Mouse (Mus musculus): ENCODE measurements around the gene Bco1.

The Bco1 gene

DNA sequence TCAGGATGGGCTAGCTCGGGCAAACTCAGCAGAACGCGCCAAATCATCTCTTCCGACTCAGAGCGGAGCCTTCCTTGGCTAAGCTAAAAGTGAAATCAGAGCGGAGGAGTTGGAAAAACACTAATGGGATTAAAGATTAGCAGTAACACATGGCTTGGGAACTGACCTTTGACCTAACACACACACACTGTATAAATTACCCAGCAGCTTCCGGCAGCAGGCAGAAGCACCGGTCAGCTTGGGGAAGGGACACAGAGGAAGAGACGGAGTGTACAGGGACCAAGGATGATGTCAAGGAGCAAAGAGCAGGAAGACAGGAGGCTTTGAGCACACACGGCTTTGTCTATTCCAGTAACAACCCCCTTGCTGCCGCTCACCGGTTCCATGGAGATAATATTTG is at the start of gene Bco1:
Bco1 (plus strand) TSS at position 208 of the 400 bp plus-strand sequence.
- DNase-seq, result no peak

DNA sequence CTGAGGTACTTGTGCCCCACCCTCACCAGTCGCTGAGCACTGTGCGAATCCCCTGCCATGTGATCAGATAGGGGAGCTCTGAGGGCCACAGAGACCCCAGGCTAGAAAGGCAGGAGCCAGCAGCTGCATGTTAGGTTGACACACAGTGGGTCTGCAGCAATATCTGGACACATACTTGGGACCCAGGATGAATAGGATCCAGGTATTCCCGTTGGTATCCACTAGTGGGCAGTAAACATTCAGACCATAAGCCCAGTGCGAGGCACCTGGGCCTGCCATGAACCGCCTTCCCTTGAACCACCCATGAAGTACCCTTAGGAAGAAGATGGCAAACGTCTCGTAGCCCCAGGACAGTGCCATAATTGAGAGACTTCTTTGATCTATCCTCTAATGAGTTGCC is 46.2 kb upstream of the Bco1 start:
- no peak for DNase-seq

DNA sequence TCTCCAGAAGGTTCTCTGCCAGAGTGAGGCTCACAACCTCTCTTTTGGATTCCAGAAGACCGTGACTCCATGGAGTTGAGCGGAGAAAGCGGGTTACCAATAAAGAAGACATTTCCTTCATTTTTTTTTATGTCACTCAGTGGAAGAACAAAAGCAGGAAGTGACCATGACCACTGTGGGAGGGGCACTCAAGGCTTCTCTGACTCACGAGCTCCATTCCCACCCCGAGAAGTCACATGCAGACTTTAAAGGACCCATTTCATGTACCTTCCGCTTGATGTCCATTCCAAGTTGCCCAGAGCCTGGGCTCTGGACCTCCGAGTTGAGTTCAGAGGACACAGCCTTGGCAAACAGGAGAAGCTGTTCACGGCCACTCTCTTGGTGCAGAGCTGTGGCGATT is 44.9 kb upstream of the Bco1 start:
- DNase-seq, result no peak

DNA sequence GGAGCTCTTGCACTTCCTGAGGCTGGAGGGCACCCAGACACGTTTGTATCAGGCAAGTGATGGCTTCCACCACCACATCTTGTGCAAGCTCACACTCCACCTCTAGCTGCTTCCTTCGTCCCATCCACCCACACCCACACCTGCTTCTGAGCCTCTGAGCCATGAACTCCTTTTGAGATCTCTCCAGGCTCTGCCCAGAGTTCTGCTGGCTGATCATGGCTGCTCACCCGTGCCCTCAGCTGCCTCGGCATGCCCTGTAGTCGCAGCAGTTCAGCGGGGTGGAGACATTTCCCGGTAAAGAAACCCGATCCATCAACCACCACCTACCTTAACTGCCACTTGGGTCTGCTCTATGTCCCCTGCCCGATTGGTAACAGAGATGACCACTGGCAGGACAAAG is 44.3 kb upstream of the Bco1 start:
- DNase-seq, result no peak

DNA sequence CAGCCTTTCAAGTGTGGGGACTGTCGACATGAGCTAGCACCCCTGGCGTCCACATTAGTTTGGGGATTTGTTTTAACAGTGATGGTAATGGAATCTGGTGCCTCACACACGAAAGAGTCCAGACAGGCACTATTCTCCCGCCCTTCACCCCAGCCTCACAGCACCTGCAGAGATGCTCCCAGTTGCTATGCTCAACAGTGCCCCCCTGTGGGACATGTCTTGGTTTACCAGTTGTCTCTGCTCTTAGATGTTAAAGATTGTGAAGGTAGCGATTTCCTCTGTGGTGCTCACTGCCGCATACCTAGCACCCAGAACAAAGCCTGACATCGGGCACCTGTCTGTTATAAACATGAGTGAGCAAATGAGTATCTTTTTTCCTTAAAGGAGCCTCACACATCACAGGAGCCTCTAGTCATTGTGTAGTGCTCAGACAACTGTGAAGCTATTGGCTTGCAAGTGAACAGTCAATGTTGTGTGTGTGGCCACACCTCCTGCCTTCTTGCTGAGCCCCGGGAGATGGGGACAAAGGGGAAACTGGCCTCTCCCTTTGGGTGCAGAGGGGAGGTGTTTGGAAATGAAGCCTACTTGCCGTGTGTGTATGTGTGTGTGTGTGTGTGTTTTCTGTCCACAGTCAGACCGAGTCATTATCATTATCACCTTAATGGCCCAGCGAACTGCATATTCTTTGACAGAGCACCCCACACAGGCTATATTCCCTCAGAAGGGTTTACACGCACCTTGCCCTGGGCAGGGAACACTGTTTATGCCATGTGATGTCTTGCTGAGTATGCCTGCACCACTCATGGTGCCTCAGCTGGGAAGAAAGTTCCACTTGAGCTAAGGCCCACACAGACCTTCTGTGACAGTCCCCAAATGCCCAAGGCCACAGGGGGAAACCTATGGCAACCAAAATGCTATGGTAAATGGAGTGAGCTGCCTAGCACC is 42.2 kb upstream of the Bco1 start:
- peak; percentile 57 for DNase-seq

DNA sequence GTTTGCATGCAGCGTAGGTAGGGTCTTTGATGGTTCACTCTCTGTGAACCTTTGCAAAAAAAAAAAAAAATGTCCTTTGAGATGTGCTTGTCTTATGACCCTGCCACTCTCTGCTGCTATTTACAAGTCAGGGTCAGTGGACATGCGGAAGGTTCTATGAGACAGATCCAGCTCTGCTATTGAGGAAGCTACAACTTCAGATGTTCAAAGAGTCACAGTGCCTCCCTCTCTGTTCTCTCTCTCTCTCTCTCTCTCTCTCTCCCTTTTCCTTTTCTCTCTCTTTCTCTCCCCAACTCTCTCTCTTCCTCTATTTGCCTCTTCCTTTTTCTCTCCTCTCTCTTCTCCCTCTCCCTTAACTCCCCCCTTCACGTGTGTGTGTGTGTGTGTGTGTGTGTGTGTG is 41.5 kb upstream of the Bco1 start:
- no peak for DNase-seq

DNA sequence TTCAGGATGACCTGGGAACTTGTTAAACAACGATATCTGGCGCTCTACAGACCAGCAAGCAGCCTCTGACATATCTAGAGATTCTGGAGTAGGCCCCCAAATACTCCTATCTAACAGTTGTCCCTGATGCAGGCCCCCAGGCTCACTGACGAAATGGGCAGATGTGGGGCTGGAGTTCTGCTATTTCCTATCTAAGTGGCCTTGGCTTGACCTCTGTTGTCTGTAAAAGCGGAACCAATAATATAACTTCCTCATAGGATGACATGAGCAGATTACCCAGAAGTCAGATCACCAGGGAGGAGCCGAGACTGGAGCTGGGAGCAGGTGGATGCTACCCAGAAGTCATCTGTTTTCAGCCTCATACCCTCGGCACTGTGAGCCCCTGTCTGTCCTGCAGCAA is 40.6 kb upstream of the Bco1 start:
- DNase-seq, result no peak

DNA sequence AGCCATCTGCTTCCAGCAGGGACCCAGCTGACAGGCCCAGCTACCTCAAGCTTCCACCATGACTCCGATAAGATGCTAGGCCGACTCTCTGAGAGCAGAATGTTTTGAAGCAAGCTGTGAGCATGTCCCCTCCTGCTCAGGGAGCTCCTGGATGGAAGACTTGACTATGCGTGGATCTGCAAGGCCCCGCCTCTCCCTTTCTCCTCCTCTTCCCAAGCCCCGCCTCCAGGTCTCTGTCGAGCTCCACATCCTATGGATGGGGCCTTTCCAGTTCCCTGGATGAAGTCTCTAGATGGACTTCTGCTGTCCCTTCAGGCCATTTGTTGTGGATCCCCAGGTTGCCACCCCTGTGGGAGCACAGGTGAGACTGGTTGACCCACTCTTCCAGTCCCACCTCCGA is 36.6 kb upstream of the Bco1 start:
- DNase-seq, result no peak

DNA sequence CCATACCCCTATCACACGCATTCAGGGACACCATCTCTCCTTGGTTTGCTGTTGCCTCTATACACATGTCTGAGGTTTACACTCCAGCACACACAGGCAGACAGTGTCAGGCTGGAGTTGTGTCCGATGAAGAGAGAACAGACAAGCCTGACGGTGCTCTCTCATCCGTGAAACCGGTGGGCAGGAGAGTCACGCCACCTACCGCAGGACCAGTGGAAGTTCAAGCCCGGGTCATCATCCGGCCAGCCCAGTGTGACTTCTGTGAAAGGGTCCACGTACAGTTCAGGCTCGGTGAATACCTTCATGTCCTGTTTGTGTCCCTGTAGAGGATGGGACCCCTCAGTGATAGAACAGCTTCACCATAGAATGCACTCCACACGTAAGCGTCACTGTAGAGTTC is 35.3 kb upstream of the Bco1 start:
- DNase-seq, result no peak

DNA sequence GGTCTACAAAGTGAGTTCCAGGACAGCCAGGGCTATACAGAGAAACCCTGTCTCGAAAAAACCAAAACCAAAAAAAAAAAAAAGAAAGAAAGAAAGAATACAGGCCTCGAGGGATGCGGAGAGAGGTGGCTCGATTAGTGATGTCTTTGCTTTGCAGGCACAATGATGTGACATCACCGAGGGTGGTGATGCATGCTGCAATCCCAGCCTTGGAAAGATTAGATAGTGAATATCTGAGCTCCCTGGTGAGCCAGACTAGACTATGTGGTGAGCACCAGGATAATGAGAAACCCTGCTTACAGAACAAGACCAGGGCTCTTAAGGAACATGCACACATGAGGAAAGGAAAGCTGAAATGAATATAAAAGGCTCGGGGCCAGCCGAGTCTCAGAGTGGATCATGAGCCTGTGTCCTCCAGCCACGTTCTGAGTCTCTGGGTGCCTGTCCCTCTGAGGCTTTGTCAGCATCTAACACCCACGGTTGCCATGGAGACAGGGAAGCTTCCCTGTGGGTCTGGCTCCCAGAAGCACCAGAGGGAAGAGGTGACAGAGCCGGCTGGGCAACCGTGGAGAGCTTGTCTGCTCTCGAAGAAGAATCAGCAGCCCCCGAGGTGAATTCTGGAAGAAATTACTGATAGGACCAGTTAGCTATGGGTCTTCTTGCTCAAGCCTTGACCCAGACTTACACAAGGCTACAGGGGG is 34.3 kb upstream of the Bco1 start:
- DNase-seq, result no peak

DNA sequence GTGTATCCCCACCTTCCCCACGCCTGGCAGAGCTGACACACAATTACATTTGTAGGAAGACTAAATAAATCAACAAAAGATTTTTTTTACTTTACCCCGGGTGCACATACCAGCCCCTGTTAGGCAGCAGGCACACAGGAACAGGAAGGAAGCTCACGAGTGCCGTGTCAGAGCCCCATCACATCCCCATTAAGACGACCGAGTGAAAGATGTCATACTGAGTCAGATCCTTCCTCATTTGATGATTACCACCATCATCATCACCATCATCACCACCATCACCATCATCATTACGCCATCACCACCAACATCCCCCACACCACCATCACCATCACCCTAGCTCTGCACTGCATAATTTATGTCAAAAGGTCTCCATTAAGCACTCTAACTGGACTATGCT is 28.7 kb upstream of the Bco1 start:
- no peak for DNase-seq

DNA sequence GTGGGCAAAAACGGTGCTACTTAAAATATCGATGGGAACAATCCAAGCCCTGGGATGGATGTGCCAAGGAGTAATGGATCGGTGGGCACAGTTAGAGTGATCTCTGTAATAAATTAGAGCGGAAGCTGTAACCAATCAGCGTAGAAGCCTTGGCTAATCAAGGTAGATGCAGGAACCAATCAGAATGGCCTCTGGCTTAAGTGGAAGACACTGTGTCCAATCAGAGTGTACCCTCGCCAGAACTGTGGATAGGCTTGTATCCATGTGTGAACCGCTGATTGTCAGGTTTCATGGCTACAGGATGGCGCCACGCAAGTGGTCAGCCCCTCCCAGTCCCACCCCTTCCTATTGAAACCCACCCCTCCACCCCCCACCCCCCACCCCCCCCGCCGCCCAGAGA is 28.3 kb upstream of the Bco1 start:
- DNase-seq, result no peak

DNA sequence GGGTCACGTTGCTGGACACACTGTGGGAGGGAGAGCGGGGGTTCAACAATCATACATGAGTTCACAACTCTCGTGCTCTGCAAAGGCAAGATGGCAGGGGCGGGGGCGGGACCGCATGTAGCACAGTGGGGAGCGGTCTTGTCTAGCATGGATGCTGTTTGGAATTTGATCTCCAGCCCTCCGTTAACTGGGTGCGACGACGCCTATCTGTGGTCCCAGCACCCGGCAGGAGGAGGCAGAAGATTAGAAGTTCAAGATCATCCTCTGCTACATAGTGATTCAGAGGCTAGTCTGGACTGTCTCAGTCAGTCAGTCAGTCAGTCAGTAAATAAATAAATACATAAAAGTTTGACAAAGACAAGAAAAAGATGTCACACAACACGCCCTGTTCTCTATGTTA is 27.4 kb upstream of the Bco1 start:
- DNase-seq, result no peak

DNA sequence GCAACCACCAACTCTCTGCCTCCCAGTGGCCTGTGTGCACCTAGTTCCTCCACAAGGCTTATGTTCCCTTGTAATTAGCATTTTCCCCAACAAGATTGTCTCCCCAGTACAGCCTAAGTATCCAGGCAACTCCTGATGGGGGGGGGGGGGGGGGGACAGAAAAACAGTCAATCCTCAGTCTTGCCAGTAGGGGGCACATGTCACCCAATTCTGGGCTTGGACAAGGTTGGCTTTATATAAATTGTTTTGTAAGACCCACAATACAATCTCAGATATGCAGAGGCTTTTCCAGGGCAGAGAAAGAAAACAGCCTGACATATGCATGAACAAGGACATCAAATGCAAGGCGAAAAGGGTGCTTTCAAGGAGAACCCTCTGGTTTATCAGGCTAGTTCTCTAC is 25.9 kb upstream of the Bco1 start:
- DNase-seq, result peak; percentile 33

DNA sequence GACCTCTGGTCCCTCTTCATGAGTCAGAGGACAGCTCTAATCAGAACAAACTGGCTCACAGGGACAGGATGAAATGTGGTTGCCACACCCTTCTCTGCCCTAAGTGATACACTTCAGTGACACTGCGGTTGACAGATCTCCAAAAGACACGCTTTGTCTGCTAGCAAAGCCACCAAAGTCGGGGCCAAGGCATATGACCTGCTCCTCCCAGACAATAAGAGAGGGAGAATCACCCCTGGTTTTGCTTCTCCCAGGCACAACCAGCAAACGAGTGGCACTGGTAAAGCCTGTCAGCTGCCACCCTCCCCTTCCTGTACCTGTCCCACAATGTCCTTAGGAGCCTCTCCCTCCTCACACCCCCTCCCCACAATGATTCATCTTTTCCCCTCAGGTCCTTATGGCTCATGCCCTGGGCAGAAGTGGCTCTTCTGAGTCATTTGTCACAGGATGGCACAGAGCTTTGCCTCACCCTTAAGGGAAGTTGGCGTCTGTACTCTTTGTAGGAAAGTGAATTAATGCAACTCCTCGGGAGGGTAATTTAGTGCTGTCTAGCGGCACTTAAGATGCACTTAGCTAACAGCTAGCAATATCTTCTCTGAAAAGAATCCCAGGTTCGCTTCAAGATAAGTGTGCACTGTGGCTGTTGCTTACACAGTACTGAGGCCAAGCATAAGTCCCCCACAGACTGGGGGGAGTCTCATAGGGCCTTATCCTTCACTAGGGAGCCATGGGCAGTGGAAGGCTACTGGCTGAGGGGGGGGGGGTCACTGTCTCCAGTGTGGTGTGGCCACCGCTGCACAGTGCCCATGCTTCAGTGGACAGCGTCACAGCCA is 21.1 kb upstream of the Bco1 start:
- peak; percentile 75 for DNase-seq

DNA sequence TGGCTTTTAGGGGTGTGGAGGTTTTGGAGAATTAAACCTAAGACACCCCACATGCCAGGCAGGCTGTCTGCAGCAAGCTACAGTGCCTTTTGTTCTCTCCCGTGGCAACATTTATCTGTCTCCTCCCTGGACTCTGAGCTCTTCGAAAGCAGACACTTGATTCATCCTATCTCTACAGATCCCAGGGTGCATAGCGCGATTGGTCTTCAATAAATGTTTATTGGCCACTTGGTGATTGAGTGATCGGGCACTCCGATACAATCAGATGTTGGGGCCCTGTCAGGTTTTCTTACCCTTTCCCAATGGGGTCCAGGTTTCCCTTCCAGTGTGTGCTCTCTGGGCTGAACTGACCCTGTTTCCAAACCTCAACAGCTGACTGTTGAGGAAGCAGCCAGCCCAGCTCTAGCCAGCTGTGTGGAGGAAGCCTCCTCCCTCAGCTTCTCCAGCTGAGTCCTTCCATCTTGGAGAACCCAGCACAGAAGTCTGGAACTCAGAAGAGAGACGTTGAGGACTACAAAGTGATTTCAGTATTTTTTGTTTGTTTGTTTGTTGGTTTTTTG is 17.2 kb upstream of the Bco1 start:
- DNase-seq, result no peak

DNA sequence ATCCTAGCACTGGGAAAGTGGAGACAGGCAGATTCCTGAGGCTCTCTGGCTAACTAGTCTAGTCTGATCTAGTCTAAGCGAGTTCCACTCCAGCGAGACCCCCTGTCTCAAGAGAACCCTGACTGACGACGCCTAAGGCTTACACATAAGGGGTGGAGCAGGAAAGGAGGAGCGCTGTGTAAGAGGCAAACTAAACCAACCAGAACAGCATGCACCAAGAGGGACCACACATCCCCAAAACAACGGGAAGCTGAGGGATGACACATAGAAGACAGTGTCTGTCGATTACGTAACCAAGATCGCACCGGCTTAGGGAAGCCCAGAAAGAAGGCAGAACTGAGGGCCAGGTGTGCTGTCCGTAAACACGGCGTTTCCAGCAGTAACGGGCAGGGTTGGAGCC is 16.0 kb upstream of the Bco1 start:
- DNase-seq, result no peak

DNA sequence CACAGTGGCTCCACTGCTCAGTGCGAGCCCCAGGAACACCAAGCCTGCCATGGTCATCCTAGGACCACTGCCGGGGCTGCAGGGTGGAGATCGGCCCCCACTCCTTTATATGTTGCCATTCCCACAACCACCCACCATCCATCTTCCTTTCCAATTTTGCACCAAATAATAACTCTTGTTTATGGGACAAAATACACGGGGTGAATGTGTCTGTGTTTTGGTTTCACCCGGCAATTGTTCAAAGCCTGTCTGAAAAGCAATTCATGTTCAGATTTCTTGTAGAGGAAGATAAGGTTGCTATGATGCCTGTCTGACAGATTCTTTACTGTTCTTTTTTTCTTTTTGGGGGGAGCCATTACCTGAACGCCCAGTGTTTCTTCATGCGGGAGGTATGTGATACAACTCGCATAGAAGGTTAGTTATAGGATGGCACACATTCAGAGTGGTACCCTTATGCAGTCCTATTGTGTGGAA is 13.2 kb upstream of the Bco1 start, which contains the start of gene Pkd1l2:
Pkd1l2 (minus strand) TSS at position 51 of the 474 bp plus-strand sequence.
- no peak for DNase-seq

DNA sequence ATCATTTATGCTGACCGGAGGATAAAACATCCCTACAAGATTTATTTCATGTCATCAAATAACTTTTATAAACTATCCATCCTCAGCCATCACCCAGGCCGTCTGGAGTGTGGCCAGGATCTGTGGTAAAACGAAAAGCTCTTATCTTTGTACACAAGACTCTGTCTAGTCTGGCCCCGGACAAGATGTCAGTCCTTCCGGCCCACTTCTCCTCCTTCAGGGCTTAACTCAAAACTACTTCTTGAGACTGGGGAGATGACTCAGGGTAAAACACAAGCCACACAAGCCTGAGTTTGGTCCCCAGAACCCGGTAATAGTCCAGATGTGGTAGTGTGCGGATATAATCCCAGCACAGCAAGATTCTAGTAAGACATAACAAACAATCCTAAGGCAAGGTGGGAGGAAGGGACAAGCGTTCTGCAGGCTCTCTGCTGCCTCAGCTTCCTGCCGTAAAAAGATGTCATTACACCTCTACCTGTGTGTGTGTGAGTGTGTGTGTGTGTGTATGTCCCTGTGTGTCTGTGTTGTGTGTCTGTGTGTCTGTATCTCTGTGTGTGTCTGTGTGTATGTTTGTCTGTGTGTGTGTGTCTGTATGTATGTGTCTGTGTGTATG is 12.6 kb upstream of the Bco1 start:
- DNase-seq, result peak; percentile 64

DNA sequence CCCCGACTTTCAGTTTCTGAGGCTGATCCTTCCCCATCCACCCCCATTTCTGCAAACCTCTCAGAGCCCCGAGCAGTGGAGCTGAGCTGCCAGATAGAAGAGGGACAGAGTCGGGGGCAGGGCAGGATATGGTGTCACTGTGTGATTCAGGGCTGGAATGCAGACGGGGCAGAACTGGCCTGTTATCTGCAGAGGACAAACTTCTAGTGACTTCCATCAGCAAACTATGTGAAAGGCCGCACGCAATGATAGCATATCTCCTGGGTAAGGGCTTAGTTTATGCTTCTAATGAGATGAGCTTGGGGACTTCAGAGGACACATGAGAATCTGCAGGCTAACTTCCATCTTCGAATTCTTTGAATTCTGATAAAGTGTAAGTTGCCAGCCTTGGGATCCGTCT is 10.1 kb upstream of the Bco1 start:
- peak; percentile 87 for DNase-seq

DNA sequence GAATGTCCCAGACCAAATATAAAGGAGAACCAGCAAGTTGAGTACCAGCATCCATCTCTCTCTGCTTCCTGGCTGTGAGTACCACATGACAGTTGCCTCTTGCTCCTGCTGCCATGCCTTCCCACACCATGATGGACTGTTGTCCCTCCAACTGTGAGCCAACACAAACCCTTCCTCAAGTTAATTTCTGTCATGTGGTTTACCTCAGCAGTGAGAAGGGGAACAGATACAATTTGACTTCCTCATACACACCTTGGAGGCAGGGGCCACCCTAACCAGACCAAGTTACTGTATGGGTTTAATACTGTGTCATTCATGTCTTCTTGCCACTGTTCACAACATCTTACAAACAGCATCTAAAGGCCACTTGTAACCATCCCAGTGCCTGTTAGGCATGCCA is 8.6 kb upstream of the Bco1 start:
- DNase-seq, result no peak

DNA sequence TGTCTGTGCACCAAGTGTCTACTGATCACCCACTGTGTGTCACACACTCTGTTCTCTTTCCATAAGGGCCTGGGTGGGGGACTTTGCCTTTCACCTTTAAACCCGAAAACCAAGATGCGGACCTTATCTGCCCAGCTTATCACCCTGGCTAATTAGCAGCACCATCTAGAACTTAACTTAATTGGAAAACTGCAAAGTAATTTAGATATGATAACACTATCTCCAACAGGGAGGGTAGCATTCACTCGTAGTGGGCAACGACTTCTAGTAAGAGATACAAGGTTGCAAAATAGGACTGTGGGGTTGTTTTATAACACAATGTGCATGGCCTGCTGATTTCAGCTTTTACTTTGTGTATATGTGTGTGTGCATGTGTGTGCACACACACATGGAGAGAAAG is 5.9 kb upstream of the Bco1 start:
- peak; percentile 22 for DNase-seq

Measured in liver (tissue).